Mouse (Mus musculus): Measurements from ENCODE around the gene Alox15.
A peak's percentile ranks its signal among the peaks of the same experiment; 100 is the strongest.
"Not testable (repeated sequence)": the region's sequence is repeated elsewhere in the genome, so short reads cannot be mapped to it uniquely, and the experiment has no call there.

Alox15 gene

DNA sequence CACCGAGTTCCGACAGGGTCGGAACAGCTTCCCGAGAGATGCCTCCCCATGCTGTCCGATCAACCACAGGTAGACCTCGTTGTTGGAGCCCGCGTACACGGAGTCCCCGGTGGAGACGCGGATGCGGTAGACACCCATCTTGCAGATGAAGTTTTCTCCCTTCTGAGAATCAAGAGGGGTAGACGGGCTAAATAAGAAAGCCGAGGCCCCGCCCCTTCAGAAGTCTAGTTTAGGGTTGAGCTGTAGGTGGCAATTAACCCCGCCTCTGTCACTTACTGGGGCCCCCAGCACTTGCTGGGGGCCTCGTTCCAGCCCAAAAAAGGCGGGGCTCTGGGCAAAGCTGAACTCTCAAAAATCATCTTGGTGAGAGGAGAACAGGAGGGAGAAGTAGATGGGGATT lies at the start of gene Alox15:
Gene Alox15 (minus strand): TSS at position 164 of the 400 bp plus-strand sequence.
- peak; percentile 42 for DNase-seq (ENCODE audit: low read depth)

DNA sequence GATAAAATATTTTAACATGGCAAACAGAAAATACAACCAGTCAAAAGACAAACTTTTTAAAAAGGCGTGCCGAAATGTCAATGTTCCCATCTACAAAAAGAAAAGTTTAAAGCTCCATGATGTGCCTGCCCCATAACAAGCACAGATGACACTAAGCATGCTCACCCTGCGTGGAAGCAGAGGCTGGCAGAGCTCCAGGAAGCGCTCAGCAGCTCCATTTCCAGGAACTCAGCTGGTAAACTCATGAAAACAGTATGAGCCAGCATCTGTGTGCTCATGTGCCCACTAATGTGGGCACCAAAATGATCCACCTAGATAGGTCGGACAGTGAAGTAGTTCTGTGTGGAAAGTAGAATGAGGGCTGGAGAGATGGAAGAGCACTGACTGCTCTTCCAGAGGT lies 37.6 kb upstream of the Alox15 start:
- DNase-seq (ENCODE audit: low read depth): no peak

DNA sequence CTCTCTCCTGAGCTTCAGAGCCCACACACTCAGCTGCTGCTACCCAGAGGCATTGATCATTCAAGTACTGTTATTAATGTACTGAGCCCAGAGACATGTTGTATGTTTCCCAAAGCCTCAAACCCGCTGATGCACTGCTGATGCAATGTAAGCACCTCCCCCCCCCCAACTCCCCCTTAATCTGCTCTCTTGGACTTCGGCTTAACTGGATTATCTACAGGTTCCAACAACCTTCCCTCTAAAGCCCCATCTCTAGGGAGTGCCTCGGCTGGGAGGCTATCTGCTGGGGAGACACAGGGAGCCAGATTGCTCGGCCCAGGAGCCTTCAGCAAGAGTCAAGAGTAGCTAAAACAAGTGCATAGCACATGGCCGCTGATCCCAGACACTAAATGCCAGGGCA lies 35.6 kb upstream of the Alox15 start:
- DNase-seq (ENCODE audit: low read depth): no peak

DNA sequence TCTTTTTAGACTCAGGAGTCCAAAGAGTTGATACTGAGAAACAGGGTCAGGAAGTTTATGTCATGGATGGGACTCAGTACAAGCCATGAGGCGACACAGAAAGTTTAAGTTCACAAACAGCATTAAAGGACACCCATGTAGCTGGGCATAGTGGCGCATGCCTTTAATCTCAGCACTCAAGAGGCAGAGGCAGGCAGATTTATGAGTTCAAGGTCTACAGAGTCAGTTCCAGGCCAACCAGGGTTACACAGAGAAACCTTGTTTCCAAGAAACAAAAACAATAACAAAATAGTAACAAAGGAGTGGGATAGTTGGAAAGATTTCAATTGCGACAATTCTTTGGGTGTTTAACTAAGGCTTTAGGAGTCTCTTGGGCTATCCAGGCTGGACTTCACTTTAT lies 32.3 kb upstream of the Alox15 start:
- no peak for DNase-seq (ENCODE audit: low read depth)

DNA sequence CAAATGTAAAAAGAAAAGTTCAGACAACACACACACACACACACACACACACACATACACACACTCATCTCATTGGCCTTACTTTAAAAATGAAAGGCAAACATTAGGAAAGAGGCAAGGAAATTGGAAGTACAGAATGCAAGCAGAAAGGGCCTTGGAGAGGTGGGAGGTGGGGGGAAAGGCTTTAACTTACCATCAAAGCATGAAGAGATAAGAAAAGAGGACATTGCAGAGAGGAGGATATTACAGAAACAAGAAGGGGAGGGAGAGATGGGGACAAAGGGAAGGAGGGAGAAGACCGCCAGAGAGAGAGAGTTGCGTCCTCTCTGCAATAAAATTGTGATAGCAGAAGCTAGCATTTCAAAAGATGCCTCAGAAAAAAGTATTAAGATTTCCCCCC lies 29.5 kb upstream of the Alox15 start:
- no peak for DNase-seq (ENCODE audit: low read depth)

DNA sequence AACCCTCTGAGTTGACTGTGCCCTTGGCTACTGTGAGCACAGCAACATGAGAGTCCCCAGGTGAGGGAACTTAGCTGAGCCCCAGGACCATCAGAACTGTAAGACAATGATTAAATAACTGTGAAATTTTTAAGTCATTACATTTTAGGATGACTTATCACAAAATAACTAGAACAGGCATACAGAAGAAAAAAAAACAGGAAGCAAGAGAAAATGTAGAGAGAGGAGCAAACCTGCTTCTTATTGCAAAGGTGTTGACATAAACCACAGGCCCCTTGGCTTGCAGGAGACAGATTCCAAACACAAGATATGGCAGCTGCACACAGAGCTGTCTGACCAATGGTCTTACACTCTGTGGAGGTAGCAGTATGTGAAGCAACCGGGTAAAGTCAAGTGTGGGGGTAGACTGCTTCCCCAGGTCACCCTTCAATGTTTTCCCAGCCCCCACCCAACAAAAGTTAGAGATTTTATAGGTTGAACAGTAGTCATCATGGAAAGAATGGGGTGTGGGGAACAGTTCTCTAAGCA lies 28.7 kb upstream of the Alox15 start:
- no peak for DNase-seq (ENCODE audit: low read depth)

DNA sequence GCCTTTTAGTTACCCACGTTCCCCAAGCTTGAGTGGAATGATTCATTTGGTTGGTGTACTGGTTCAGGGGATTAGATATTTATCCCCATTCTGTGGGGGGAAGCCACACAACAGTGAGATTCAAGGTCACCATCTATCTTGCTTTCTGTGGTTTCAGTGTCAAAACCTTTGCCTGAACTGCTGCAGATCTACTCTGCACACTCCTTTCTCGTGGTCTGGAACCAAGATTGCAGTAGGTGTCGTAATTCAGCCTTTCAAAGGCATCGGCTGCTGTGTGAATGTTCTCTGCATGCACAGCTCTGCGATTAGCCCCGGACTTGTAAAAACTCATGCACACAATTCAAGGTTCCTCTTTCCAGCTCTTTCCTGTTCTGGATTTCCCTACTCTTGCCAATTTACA lies 24.2 kb upstream of the Alox15 start:
- DNase-seq (ENCODE audit: low read depth): no peak

DNA sequence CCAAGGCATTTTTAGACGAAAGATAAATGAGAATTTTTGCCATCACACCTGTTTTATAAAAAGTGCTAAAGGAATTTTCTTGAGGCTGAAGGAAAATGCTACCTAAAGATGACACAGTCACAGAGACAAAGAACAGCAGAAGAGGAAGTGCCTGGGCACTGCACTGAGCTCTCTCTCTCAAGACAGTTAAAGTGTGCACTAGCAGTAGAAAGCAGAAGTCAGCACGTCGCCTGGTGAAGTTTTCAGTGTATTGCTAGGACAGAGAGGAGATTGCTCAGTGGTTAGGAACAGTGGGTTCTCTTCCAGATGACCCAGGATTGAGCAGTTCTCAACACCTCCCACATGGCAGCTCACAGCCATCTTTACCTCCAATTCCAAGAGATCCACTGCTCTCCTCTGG lies 22.5 kb upstream of the Alox15 start:
- no peak for DNase-seq (ENCODE audit: low read depth)

DNA sequence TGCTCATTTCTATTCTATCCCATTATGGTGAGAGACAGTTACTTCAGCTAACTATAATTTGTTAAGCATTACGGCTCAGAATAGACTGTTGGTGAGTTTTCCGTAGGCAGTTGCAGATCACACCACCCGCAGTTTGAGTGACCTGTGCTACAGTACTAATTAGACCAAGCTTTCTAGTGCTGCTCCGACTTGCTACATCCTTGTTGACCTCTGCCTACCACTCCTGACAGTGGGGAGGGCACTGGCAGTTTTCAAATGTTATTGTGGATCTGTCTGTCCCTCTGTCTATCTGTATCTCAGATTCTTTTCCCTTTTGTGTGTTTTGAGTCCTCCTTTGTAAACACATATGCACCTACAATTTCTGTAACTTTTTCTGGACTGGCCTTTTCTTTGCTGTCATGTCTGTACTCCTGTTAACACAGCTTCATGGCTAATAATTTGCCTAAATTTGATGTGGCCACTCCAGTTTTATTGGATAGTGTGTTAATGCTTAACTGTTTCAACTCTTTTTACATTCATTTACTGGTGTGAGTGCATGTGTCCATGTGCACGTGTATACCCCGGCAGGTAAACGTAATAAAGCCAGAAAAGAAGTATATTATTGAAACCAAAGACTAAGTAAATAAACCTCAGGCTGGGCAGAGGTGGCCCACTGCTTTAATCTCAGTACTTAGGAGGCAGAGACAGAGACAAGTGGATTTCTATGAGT lies 21.2 kb upstream of the Alox15 start:
- no peak for DNase-seq (ENCODE audit: low read depth)

DNA sequence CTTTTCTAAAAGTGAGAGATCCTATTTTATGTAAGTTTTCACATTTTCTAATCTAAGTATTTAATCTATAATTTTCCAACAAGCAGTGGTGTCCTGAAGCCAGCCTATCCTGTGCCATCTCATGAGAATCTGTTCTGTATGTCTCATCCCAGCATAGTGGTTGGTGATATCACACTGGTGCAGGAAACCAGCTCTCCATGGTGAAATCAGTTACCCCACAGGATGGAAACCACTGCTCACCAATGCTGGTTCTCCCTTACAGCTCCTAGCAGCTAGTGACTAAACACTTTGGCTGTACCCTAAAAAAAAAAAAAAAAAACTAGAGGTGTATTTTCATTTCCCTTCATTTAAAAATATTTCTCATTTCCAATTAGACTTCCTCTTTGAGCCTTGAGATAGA lies 20.6 kb upstream of the Alox15 start:
- no peak for DNase-seq (ENCODE audit: low read depth)

DNA sequence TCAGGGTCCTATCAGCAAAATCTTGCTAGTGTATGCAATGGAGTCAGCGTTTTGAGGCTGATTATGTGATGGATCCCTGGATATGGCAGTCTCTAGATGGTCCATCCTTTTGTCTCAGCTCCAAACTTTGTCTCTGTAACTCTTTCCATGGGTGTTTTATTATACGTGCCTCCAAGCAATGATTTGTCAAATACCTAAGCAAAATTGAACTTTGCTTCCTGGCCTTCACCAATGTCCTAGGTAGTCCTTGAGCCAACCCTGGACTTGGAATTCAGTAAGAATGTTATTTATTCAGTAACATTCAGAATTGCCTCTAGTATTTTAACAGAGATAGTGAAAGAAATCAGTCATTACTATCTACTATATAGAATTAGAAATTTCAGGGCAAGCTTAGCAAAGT lies 16.8 kb upstream of the Alox15 start:
- DNase-seq (ENCODE audit: low read depth): not testable (repeated sequence)

DNA sequence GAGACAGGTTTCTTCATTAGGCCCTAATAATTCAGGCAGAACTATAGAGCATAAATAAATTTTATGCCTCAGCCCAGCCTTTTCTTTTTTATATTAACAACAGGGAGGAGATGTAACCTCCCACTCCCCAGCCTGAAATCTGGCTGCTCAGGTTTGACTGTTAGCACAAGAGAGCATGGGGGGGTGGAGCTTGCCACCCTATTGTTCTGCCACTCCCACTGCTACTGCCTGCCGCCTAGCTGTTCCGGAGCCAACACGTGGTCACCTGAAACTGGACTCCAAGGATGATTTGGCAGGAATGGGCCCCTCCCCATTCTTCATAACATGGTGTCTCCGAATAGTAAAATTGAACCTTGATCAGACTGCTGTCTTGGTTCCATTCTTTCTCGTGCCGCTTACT lies 15.9 kb upstream of the Alox15 start:
- not testable (repeated sequence) for DNase-seq (ENCODE audit: low read depth)

DNA sequence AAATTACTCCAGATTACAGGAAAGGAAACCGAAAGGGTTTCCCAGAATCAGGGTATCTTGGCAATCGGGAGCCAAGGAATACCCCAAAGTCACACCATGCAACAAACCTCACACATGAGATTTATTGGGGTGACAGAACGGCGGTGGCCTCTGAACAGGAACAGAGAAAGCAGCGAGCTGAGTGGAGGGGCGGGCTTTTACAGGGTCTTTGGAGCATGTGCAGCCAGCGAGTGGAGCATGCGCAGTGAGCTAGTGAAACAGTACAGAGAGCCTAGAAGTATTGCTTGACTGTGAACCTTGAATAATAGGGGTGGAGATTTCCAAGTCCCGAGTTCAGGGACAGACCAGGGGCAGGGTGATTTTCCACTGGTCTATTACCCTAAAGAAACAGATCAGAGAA lies 3.2 kb downstream of the Alox15 start:
- no peak for DNase-seq (ENCODE audit: low read depth)

DNA sequence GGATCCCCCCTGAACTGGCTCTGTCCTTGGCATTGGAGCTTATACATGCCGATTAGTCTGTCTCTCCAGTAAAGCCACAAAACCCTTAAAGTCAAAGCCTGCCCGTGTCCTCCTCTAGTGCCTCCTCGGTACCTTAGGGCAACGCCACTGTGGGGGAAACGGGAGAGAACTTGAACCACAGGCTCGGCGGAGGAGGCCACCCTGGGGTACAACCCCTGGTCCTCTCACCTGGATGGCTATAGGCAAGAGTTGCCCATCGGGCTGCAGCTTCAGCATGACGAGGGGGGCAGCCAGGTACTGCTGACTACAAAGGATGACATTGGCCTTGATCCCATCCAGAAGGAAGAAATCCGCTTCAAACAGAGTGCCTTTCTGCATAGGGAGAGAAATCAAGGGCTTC lies 4.0 kb downstream of the Alox15 start:
- no peak for DNase-seq (ENCODE audit: low read depth)

DNA sequence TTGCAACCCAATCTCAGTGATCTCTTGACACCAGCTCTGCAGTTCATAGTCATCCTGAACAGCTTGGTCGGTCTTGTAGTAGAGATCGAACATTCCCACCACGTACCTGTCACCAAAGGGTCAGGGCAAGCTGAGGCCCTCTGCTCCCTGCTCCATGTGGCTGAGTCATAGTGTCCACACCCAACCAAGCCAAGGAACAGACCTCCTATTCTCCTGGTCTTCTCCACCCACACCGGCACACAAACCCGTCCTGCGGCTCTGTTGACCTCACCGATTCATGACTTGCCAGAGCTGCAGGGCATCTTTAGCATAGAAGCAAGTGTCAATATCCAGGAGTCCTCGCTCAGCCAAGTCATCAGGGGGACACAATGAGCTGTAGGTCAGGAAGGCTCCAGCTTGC lies 6.3 kb downstream of the Alox15 start:
- DNase-seq (ENCODE audit: low read depth): no peak

DNA sequence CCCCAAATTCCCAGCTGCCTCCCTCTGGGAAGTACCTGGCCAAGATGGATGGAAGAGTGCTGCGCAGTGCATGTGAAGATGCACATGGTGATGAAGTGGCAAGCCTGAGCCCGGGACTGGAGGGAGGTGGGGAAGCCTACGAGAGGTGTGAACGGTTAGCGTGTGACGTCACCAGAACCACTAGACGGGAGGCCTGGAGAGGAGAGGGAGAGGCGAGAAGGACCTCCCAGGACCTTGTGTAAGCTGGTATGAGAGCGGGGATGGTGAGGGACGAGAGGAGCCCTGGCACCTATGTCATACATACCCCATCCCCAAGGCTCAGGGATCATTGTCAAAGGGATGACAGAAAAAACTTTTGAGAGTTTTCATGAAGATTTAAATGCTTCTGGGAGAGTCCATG lies 6.8 kb downstream of the Alox15 start:
- DNase-seq (ENCODE audit: low read depth): no peak

DNA sequence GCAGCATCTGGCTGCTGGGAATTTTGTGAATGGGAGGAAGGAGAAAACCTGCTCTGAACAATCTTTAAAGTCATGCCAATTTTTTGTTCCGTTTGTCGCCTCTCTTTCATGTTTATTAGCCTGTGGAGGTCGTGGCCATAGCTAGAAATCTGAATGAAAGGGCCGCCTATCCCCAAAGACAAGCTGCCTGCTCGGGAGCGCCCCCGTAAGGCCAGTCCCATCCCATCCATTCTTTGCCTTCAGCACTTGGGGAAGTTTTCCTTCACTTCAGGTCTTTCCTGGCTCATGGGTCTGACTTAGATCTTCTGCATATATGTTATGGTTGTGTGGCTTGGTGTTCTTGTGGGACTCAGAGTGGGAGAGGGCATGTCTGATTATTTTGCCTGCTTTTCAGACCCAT lies 12.3 kb downstream of the Alox15 start:
- no peak for DNase-seq (ENCODE audit: low read depth)

DNA sequence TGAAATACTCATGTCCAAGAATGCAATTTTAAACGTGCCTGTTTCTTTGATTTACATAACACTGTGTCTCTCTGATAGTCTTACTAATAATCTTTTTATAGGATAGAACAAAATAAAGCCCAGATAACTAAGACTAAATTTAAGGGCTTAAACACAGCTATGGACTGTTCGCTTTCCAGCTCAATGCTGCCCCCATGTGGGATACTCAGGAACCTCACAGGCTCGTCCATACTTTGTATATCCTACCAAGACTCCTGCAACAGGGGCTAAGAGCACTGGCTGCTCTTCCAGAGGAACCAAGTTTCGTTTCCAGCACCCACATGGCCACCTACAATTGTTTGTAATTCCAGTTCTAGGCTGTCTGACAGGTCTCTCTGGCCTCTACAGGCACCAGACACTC lies 17.4 kb downstream of the Alox15 start:
- DNase-seq (ENCODE audit: low read depth): peak; percentile 75

DNA sequence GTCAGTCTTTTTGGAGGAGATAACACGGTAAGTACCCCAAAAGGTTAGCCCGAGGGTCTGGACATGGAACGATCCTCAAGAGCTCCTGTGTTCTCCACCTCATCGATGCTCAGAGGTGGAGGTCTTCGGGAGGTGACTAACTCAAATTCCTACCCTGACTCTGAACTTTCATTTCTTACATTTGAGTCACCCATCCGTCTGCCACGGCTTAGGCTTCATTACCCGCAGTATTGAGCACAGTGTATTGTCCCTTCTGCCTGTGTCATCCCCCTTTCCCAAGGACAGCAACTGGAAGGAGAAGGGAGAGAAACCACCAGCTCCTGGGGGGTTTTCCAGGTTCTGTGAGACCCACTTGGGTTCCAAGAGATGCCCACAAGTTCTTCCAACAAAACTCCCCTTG lies 27.1 kb downstream of the Alox15 start:
- DNase-seq (ENCODE audit: low read depth): no peak

DNA sequence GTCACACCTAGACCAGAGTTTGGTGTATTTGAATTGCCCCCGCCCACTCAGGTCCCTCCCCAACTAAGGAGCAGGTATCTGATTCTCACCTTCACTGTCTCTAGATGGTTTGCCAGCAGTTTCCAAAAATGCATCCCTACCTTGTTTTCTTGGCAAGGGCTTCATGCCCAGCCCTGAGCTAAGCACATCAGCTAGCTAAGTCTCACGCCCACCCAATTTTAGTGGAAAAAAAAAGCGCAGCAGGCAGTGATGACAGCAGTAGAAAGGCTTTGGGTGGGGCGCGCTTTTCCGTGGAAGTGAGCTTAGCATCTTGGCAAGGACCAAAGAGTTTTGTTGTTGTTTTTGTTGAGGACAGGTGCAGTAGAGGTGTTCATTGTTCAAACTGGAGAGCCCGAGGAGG lies 29.3 kb downstream of the Alox15 start, which contains the start of gene Alox12e:
Gene Alox12e (minus strand): TSS at position 101 of the 400 bp plus-strand sequence.
- DNase-seq (ENCODE audit: low read depth): no peak

DNA sequence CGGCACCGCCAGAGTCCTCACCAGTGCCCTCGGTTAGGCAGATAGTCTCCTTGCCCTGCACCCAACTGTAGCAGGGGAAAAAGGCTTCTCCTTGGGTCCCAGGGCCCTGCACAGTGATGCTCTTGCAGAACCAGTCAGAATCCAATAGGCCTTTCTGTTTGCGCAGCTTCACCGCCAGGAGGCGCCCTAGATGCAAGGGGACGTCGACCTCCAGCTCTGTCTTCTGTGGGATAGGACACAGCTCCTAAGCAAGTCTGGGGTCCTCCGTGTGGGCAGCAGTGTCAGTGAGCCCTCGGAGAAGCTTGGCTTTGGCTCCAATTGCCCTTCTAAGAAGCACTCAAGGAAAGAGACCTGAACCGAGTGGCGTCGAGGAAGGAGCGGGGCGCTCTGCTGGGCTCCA lies 30.2 kb downstream of the Alox15 start:
- DNase-seq (ENCODE audit: low read depth): peak; percentile 66

DNA sequence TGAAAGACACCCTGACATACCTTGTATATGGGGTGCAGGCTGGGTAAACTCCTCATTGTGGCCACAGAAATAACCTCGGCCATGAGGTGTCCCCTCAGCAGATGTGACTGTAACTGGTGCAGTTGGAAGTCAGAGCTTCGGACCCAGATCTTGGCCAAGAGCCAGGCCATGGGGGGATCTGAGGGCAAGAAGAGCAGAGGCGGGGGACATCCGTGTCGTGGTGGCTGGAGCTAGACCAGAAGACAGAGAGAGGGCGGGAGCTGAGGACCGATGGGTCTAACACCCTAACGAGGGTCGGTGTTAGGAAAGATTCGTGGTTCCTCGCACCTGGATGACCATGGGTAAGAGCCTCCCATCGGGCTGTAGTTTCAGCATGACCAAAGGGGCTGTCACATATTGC lies 32.2 kb downstream of the Alox15 start:
- DNase-seq (ENCODE audit: low read depth): no peak

DNA sequence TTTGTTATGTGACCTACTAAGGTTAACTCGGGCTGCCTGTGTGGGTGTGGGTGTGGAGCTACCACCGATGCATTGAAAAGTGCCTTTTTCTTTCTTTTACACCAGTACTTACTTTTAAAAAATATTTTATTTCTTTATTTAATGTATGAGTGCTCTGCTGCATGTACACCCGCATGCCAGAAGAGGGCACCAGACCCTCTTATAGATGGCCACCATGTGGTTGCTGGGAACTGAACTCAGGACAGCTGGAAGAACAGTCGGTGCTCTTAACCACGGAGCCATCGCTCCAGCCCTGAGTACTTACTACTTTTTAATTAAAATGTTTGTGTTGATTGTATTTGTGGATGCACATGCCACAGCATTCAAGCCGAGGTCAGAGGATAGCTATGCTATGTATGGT lies 38.0 kb downstream of the Alox15 start:
- peak; percentile 63 for DNase-seq (ENCODE audit: low read depth)

DNA sequence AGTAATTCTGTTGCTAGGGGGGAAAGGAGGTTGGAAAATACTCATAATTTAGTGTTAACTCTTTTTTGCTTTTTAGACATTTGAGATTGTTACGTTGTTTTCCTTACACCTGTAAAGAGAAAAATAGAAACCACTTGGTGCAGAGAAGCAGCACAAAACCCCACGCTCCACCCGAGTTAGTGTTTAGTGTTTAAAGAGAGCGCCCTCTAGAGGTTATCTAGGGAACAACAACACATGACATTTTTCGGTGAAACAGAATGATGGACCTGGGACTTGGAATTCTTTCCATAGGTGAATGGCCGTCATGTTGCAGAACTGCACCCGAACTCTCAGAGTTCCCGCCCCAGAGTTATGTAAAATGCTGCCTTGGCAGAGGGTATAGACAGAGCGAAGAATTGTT lies 42.5 kb downstream of the Alox15 start:
- DNase-seq (ENCODE audit: low read depth): peak; percentile 83
